13 mouse cellular contexts compared by ENCODE assay signal in genomic region chr2:72170546-72170945, GRCm38 (mm10).
DNase-seq lines count a peak whose midpoint lies in the region; ATAC-seq and TF ChIP-seq lines count a peak whose summit lies in the region.
"Had no signal": no experiment of that assay in that cellular context is flagged by ENCODE, and none has a peak within 500 bp of the region (broad histone marks: within the 10 kb centered on the region; RNA-seq: fewer than 3 reads in every experiment).

No protein-coding gene starts in this region.

- TF ChIP-seq CTCF in spleen, adult 2 months (IDR thresholded peaks at IDR 0.05; ENCODE audit: extremely low read depth, insufficient read depth, insufficient read length, insufficient replicate concordance) = no peak

- no peaks in the 10 kb centered on the region for H3K36me3 ChIP-seq in spleen, adult 2 months (ENCODE audit: control insufficient read depth, insufficient read depth, low read length)
- H3K36me3 ChIP-seq: forebrain, embryonic 10.5 days; heart, embryonic 12.5 days; limb, embryonic 15.5 days had no signal

- H3K27me3 ChIP-seq in spleen, adult 2 months (ENCODE audit: control insufficient read depth, insufficient read depth, low read length) = no peaks in the 10 kb centered on the region
- H3K27me3 ChIP-seq: heart, embryonic 12.5 days; limb, embryonic 15.5 days had no signal

- WGBS in spleen, adult 2 months = 11% methylated on average over 8 of the region's 8 CpGs

- peaks cover 12% of the 10 kb centered on the region; the same call in 1 of the 2 replicates for H3K4me1 ChIP-seq in spleen, adult 2 months (ENCODE audit: control insufficient read depth, insufficient read depth, insufficient read length)

- peak; percentile 88 for DNase-seq in CD4-positive, CD25-positive, alpha-beta regulatory T cell, adult 2 months (ENCODE audit: low read depth, low spot score)
- peak; percentile 21 for DNase-seq in c-Kit-positive CD71-positive TER-119-negative erythroid progenitor cells, embryonic 14.5 days (ENCODE audit: low read depth)
- peak; percentile 22 for DNase-seq in lung, postnatal 10 days
- peak; percentile 65 for DNase-seq in spleen, adult 2 months (ENCODE audit: low read depth in 1 of 2, low spot score in 2 of 2)
- DNase-seq in urinary bladder, postnatal 10 days (ENCODE audit: low spot score) = no peak
- no peak for DNase-seq in cerebellum, adult 11 months
- DNase-seq in urinary bladder, postnatal 36 days (ENCODE audit: low spot score in 2 of 2) = no peak
- DNase-seq: cerebellum, adult 9-10 months had no signal

- no peak for ATAC-seq in erythroblast, adult 5-6 weeks (replicated peaks; ENCODE audit: low FRiP score, poor library complexity, severe bottlenecking)

- TF ChIP-seq POLR2A in spleen, adult 2 months (IDR thresholded peaks at IDR 0.05; ENCODE audit: low read depth, low read length) = no peak

- peak overlapping the region; percentile 52; the same call in 1 of the 2 replicates for H3K27ac ChIP-seq in spleen, adult 2 months (ENCODE audit: insufficient read depth, low read length)
- H3K27ac ChIP-seq: forebrain, embryonic 10.5 days; kidney, postnatal 0 days; limb, embryonic 15.5 days had no signal

- peak overlapping the region; percentile 25 for H3K4me3 ChIP-seq in spleen, adult 2 months (ENCODE audit: extremely low read depth, insufficient read depth, insufficient read length)
- H3K4me3 ChIP-seq: forebrain, embryonic 10.5 days; heart, embryonic 12.5 days; limb, embryonic 15.5 days had no signal

Comparison
In these comparisons a context has a peak if more than half of its experiments do, and no peak if none do; other contexts are left out.
1. DNase-seq: peak in CD4-positive, CD25-positive, alpha-beta regulatory T cell, adult 2 months (single experiment), c-Kit-positive CD71-positive TER-119-negative erythroid progenitor cells, embryonic 14.5 days (single experiment), lung, postnatal 10 days (single experiment) and spleen, adult 2 months (2 of 2); none in urinary bladder, postnatal 10 days (single experiment), cerebellum, adult 11 months (single experiment) and urinary bladder, postnatal 36 days (0 of 2).